Mouse (Mus musculus) CH12.LX (cell line): ENCODE results near the gene Rilp.

ENCODE experiments used
- ETS1 ChIP-seq: conservative IDR thresholded peaks from 2 replicates; pipeline ENCODE4 v1.6.1; 2012; ENCODE audit warnings: low read depth, mild to moderate bottlenecking, inconsistent platforms, low read length, improper control_type of control experiment, moderate library complexity
- ZMIZ1 ChIP-seq: IDR thresholded peaks from 2 replicates; pipeline ENCODE4 v1.6.1; 2012; ENCODE audit warnings: low read depth, mild to moderate bottlenecking, inconsistent platforms, low read length, improper control_type of control experiment

DNA sequence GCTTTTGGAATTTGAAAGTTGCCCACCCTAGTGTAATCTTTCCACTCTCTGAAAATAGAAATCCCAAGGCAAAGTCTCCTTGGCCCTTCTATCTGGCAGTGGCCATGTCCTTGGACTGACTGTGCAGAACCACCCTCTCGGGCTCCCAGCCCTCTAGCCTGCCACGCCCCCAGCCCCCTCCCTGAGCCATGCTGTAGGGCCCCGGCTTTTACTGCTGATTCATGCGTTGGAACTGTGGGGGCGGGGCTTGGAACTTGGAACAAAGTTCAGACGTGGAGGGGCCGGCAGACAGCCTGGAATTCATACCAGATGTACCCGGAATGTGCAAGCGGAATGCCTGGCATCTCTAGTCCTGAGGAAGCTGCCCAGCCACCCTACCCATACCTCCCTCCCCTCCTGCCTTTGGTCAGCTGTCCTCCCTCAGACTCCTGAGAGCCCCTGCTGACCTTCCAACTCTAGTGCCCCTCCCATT, 47.0 kb upstream of the Rilp start:
- no peak for TF ChIP-seq ETS1
- TF ChIP-seq ZMIZ1 = no peak
